Mouse (Mus musculus) MEL (cell line): ENCODE results near the gene Myl6b.

Experiments
- BHLHE40 ChIP-seq: IDR thresholded peaks from 2 replicates; pipeline ENCODE4 v1.6.1; 2012; ENCODE audit warnings: low read depth, mild to moderate bottlenecking, inconsistent platforms, low read length, improper control_type of control experiment, borderline replicate concordance
- CHD2 ChIP-seq: IDR thresholded peaks from 2 replicates; pipeline ENCODE4 v1.6.1; 2011; ENCODE audit warnings: low read length, improper control_type of control experiment
- CTCF ChIP-seq, 3 experiments: IDR thresholded peaks in 2 of 3; conservative IDR thresholded peaks in 1 of 3; 2 replicates each; pipeline ENCODE4 v1.5.1; 2011 to 2012; ENCODE audit warnings: low read length in 3 of 3, low read depth in 2 of 3, mild to moderate bottlenecking in 2 of 3, improper control_type of control experiment in 1 of 3, inconsistent platforms in 1 of 3, mixed read lengths in 1 of 3, moderate library complexity in 1 of 3; ENCODE audit not compliant: control insufficient read depth in 1 of 3, insufficient read depth in 1 of 3, poor library complexity in 1 of 3, severe bottlenecking in 1 of 3
- E2F4 ChIP-seq: IDR thresholded peaks from 2 replicates; pipeline ENCODE4 v1.6.1; 2011; ENCODE audit warnings: low read depth, low read length, improper control_type of control experiment, borderline replicate concordance
- HCFC1 ChIP-seq: IDR thresholded peaks from 2 replicates; pipeline ENCODE4 v1.6.1; 2012; ENCODE audit warnings: low read depth, mild to moderate bottlenecking, inconsistent platforms, low read length, improper control_type of control experiment, moderate library complexity
- JUND ChIP-seq: IDR thresholded peaks from 2 replicates; pipeline ENCODE4 v1.6.1; 2011; ENCODE audit warnings: low read depth, mild to moderate bottlenecking, improper control_type of control experiment, low read length
- MAX ChIP-seq: IDR thresholded peaks from 2 replicates; pipeline ENCODE4 v1.6.1; 2011; ENCODE audit warnings: low read length, improper control_type of control experiment
- MXI1 ChIP-seq: IDR thresholded peaks from 2 replicates; pipeline ENCODE4 v1.6.1; 2011; ENCODE audit warnings: mild to moderate bottlenecking, low read depth, low read length, improper control_type of control experiment
- POLR2A ChIP-seq, 2 experiments: IDR thresholded peaks; 2 replicates each; pipeline ENCODE4 v1.6.1; 2011 to 2012; ENCODE audit warnings: low read length in 2 of 2, mild to moderate bottlenecking in 2 of 2, control low read depth in 1 of 2, improper control_type of control experiment in 1 of 2, low read depth in 1 of 2, moderate library complexity in 1 of 2; ENCODE audit not compliant: control insufficient read depth in 1 of 2, insufficient read depth in 1 of 2, poor library complexity in 1 of 2
- POLR2AphosphoS2 ChIP-seq: IDR thresholded peaks from 2 replicates; pipeline ENCODE4 v1.6.1; 2011; ENCODE audit warnings: low read length, improper control_type of control experiment
- RAD21 ChIP-seq: IDR thresholded peaks from 2 replicates; pipeline ENCODE4 v1.6.1; 2011; ENCODE audit warnings: mild to moderate bottlenecking, low read depth, low read length, improper control_type of control experiment
- TAL1 ChIP-seq: IDR thresholded peaks from 2 replicates; pipeline ENCODE4 v1.6.1; 2012; ENCODE audit warnings: mild to moderate bottlenecking, inconsistent platforms, low read length, moderate library complexity, mixed read lengths
- UBTF ChIP-seq: IDR thresholded peaks from 2 replicates; pipeline ENCODE4 v1.6.1; 2012; ENCODE audit warnings: low read depth, mild to moderate bottlenecking, inconsistent platforms, low read length, improper control_type of control experiment, moderate library complexity, borderline replicate concordance; ENCODE audit not compliant: insufficient read depth

DNA sequence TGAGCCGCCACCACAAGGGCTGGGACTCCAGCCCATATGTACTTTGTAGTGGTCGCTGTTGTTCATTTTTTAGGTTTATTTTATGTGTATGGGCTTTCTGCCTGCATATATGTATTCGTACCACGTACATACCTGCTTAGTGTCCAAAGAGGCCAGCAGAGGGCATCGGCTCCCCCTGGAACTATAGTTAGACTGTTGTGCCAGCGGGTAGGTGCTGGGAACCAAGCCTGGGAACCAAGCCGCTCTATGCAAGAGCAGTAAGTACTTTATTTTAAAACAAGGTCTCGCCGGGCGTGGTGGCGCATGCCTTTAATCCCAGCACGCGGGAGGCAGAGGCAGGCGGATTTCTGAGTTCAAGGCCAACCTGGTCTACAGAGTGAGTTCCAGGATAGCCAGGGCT lies 7.5 kb upstream of the Myl6b start:
- TF ChIP-seq HCFC1 (no peak), CTCF (IDR thresholded peaks at IDR 0.05 in 2 of 3, conservative IDR thresholded peaks at IDR 0.05 in 1 of 3; ENCODE audit: control insufficient read depth in 1 of 3, insufficient read depth in 1 of 3, low read depth in 2 of 3, low read length in 3 of 3, poor library complexity in 1 of 3, severe bottlenecking in 1 of 3) (peak; percentile 28 to 46 (median 39); a peak in 5 of 6 replicates), E2F4 (no peak), MXI1 (no peak), CHD2 (no peak), POLR2A (IDR thresholded peaks at IDR 0.05; ENCODE audit: control insufficient read depth in 1 of 2, insufficient read depth in 1 of 2, low read depth in 1 of 2, low read length in 2 of 2, poor library complexity in 1 of 2) (no peak), POLR2AphosphoS2 (no peak), RAD21 (peak; percentile 9), TAL1 (no peak), BHLHE40 (no peak), UBTF (no peak), JUND (no peak), MAX (no peak)
